8 mouse cellular contexts compared by ENCODE assay signal in genomic region chr12:12287131-12287786, GRCm38 (mm10). TPM values are rescaled to one million over a fixed set of nuclear protein-coding genes. Genes with fewer than 3 reads are reported as not detected.
A peak's percentile ranks its signal among the peaks of the same experiment; 100 is the strongest.
DNase-seq lines count a peak whose midpoint lies in the region; ATAC-seq and TF ChIP-seq lines count a peak whose summit lies in the region.

No protein-coding gene starts in this region.

- no peaks in the 10 kb centered on the region for H3K27me3 ChIP-seq in kidney, embryonic 15.5 days
- H3K27me3 ChIP-seq in MEL (ENCODE audit: control insufficient read depth in 1 of 2, insufficient read depth in 2 of 2, low read length in 2 of 2): no peaks in the 10 kb centered on the region
- no peaks in the 10 kb centered on the region for H3K27me3 ChIP-seq in heart, postnatal 0 days (ENCODE audit: control insufficient read depth, insufficient read depth, low read length)
- H3K27me3 ChIP-seq in liver, embryonic 13.5 days: no peaks in the 10 kb centered on the region

- H3K4me3 ChIP-seq in kidney, embryonic 15.5 days (replicated peaks): 0 out of 2 replicates have a peak overlapping the region, but pooled peaks have one; percentile 14
- H3K4me3 ChIP-seq in MEL (ENCODE audit: control insufficient read depth in 1 of 2, insufficient read depth in 1 of 2, low read depth in 2 of 2, low read length in 2 of 2): peak overlapping the region; percentile 58 to 88
- no peak overlapping the region for H3K4me3 ChIP-seq in heart, postnatal 0 days (ENCODE audit: low read depth, low read length)
- H3K4me3 ChIP-seq in liver, embryonic 13.5 days (replicated peaks): no peak overlapping the region

- TF ChIP-seq EP300 in MEL (IDR thresholded peaks at IDR 0.05; ENCODE audit: low read depth in 1 of 2, low read length in 2 of 2): peak; percentile 23 to 29; a peak in 1 of 4 replicates
- no peak for TF ChIP-seq EP300 in heart, postnatal 0 days (IDR thresholded peaks at IDR 0.05; ENCODE audit: low read depth)

- H3K9ac ChIP-seq in kidney, embryonic 15.5 days: no peak overlapping the region
- H3K9ac ChIP-seq in MEL (ENCODE audit: control insufficient read depth, low read depth, low read length, poor library complexity, severe bottlenecking): peak overlapping the region; percentile 39
- 0 out of 2 replicates have a peak overlapping the region, but pooled peaks have one; percentile 3 for H3K9ac ChIP-seq in heart, postnatal 0 days (replicated peaks; ENCODE audit: low read depth, low read length)
- no peak overlapping the region for H3K9ac ChIP-seq in liver, embryonic 13.5 days

- no peaks in the 10 kb centered on the region for H3K79me2 ChIP-seq in MEL (ENCODE audit: control insufficient read depth, insufficient read depth, low read length, poor library complexity)

- no peaks in the 10 kb centered on the region for H3K9me3 ChIP-seq in kidney, embryonic 15.5 days (replicated peaks)
- H3K9me3 ChIP-seq in MEL (replicated peaks; ENCODE audit: insufficient read depth, low read length): no peaks in the 10 kb centered on the region
- no peaks in the 10 kb centered on the region for H3K9me3 ChIP-seq in heart, postnatal 0 days (replicated peaks; ENCODE audit: control insufficient read depth, low read length)
- H3K9me3 ChIP-seq in liver, embryonic 13.5 days (replicated peaks): no peaks in the 10 kb centered on the region

- peak overlapping the region; percentile 54 for H3K27ac ChIP-seq in kidney, embryonic 15.5 days
- H3K27ac ChIP-seq in MEL (ENCODE audit: control insufficient read depth, low read depth, low read length): peak overlapping the region; percentile 28
- H3K27ac ChIP-seq in heart, postnatal 0 days (ENCODE audit: low read depth): peak overlapping the region; percentile 0; the same call in 1 of the 2 replicates
- H3K27ac ChIP-seq in liver, embryonic 13.5 days: no peak overlapping the region; the same call in 1 of the 2 replicates

- peak overlapping the region; percentile 33 for H3K4me2 ChIP-seq in kidney, embryonic 15.5 days
- H3K4me2 ChIP-seq in heart, postnatal 0 days (ENCODE audit: low read depth, low read length): peak overlapping the region; percentile 41
- peak overlapping the region; percentile 17; the same call in 1 of the 2 replicates for H3K4me2 ChIP-seq in liver, embryonic 13.5 days

- DNase-seq in kidney, adult 9 months: no peak
- peak; percentile 57 for DNase-seq in MEL (ENCODE audit: low read depth, low spot score)
- DNase-seq in cerebellum, adult 18-20 months: peak; percentile 33 to 45
- no peak for DNase-seq in heart, postnatal 0 days (ENCODE audit: low spot score)
- DNase-seq in liver, embryonic 13.5 days: no peak
- DNase-seq in right cerebral cortex, postnatal 4 days: peak; percentile 55
- DNase-seq in embryo, embryonic 11 days: no peak

- TF ChIP-seq CTCF in MEL (IDR thresholded peaks at IDR 0.05 in 2 of 3, conservative IDR thresholded peaks at IDR 0.05 in 1 of 3; ENCODE audit: control insufficient read depth in 1 of 3, insufficient read depth in 1 of 3, low read depth in 2 of 3, low read length in 3 of 3, poor library complexity in 1 of 3, severe bottlenecking in 1 of 3): no peak
- no peak for TF ChIP-seq CTCF in heart, postnatal 0 days (IDR thresholded peaks at IDR 0.05; ENCODE audit: low read depth)

- 39% methylated on average over 9 of the region's 9 CpGs for WGBS in kidney, embryonic 15.5 days
- 20% methylated on average over 9 of the region's 9 CpGs for WGBS in heart, postnatal 0 days
- WGBS in liver, embryonic 13.5 days (ENCODE audit: insufficient replicate concordance): 27% methylated on average over 9 of the region's 9 CpGs

- ATAC-seq in kidney, embryonic 15.5 days (replicated peaks; ENCODE audit: low FRiP score): no peak
- ATAC-seq in heart, postnatal 0 days (ENCODE audit: insufficient read depth, low read depth): peak; percentile 49
- no peak for ATAC-seq in liver, embryonic 13.5 days (ENCODE audit: low read depth)

- H3K36me3 ChIP-seq in kidney, embryonic 15.5 days: no peaks in the 10 kb centered on the region
- H3K36me3 ChIP-seq in MEL (ENCODE audit: control insufficient read depth in 1 of 2, insufficient read depth in 2 of 2, low read length in 2 of 2): no peaks in the 10 kb centered on the region
- H3K36me3 ChIP-seq in heart, postnatal 0 days (replicated peaks; ENCODE audit: control insufficient read depth, insufficient read depth, low read length): no peaks in the 10 kb centered on the region
- H3K36me3 ChIP-seq in liver, embryonic 13.5 days: no peaks in the 10 kb centered on the region

- H3K4me1 ChIP-seq in kidney, embryonic 15.5 days: peaks cover 5% of the 10 kb centered on the region; the same call in 1 of the 2 replicates
- no peaks in the 10 kb centered on the region; a peak in 1 of 4 replicates for H3K4me1 ChIP-seq in MEL (ENCODE audit: control insufficient read depth in 1 of 2, insufficient read depth in 2 of 2, low read length in 2 of 2)
- peaks cover 21% of the 10 kb centered on the region for H3K4me1 ChIP-seq in heart, postnatal 0 days (ENCODE audit: control insufficient read depth, insufficient read depth)
- no peaks in the 10 kb centered on the region for H3K4me1 ChIP-seq in liver, embryonic 13.5 days (replicated peaks)

- TF ChIP-seq RAD21 in MEL (IDR thresholded peaks at IDR 0.05; ENCODE audit: low read depth, low read length): no peak

- no peak for TF ChIP-seq POLR2A in MEL (IDR thresholded peaks at IDR 0.05; ENCODE audit: control insufficient read depth in 1 of 2, insufficient read depth in 1 of 2, low read depth in 1 of 2, low read length in 2 of 2, poor library complexity in 1 of 2)

TF ChIP-seq in MEL, 35 proteins besides CTCF, POLR2A, EP300 and RAD21:
- peak; percentile 47 for TF ChIP-seq GATA1 (IDR thresholded peaks at IDR 0.05; ENCODE audit: low read depth, low read length)
- TF ChIP-seq SMC3 (IDR thresholded peaks at IDR 0.05; ENCODE audit: low read depth, low read length): no peak
- peak; percentile 58 for TF ChIP-seq ZNF384 (IDR thresholded peaks at IDR 0.05; ENCODE audit: low read depth, low read length)
- no peak for TF ChIP-seq RCOR1 (IDR thresholded peaks at IDR 0.05; ENCODE audit: low read depth, low read length)
- 0 out of 2 replicates have a peak, but pooled peaks have one; percentile 20 for TF ChIP-seq MAX (IDR thresholded peaks at IDR 0.05; ENCODE audit: low read length)
- TF ChIP-seq MYC (IDR thresholded peaks at IDR 0.05; ENCODE audit: low read depth, low read length): 0 out of 2 replicates have a peak, but pooled peaks have one; percentile 16
- peak; percentile 26; the same call in 1 of the 2 replicates for TF ChIP-seq ELF1 (IDR thresholded peaks at IDR 0.05; ENCODE audit: low read depth, low read length)
TF ChIP-seq in MEL: peak in this region for 5.

RNA-seq across cellular contexts. Expression of gene Fam49a, which starts 25.3 kb away (rescaled TPM):
- polyA plus RNA-seq in kidney, embryonic 15.5 days (2015; fragmentation: Nextera tagmentation; extraction: Ambion mirVana): 6.2 and 6.8 TPM in 2 replicates
- total RNA-seq in MEL (2012; rRNA removed): 0.42 and 0.65 TPM in 2 replicates
- polyA plus RNA-seq in MEL (2012; ENCODE audit: insufficient read depth in 1 of 2, insufficient read length in 2 of 2, low read depth in 1 of 2, low replicate concordance in 2 of 2, missing spikeins in 1 of 2): 1 to 10 TPM in 1 of 2 experiments, not detected in 1; 1.3 TPM
- total RNA-seq in heart, postnatal 0 days (2014; rRNA removed; ENCODE audit: low replicate concordance): 12.4 and 21.6 TPM in 2 replicates
- 15.3 and 16.5 TPM in 2 replicates for polyA plus RNA-seq in heart, postnatal 0 days (2015; fragmentation: Nextera tagmentation; extraction: Ambion mirVana)
- polyA plus RNA-seq in liver, embryonic 13.5 days (2015; fragmentation: Nextera tagmentation; extraction: Ambion mirVana): 2.5 and 3.1 TPM in 2 replicates

Comparison
In these comparisons a context has a peak if more than half of its experiments do, and no peak if none do; other contexts are left out.
1. H3K4me3 ChIP-seq: peak in kidney, embryonic 15.5 days (single experiment) and MEL (2 of 2); none in heart, postnatal 0 days (single experiment) and liver, embryonic 13.5 days (single experiment).
2. H3K9ac ChIP-seq: peak in MEL (single experiment) and heart, postnatal 0 days (single experiment); none in kidney, embryonic 15.5 days (single experiment) and liver, embryonic 13.5 days (single experiment).
3. DNase-seq: peak in MEL (single experiment), cerebellum, adult 18-20 months (2 of 2) and right cerebral cortex, postnatal 4 days (single experiment); none in kidney, adult 9 months (single experiment), heart, postnatal 0 days (single experiment), liver, embryonic 13.5 days (single experiment) and embryo, embryonic 11 days (single experiment).
4. Peak in every context shown above with its lines, with median percentiles within 50 percentile points of each other: H3K4me2 ChIP-seq.